Mouse (Mus musculus) stomach, postnatal 0 days (tissue): ENCODE data around the gene Abhd14b. TPM values are rescaled to one million over a fixed set of nuclear protein-coding genes. Genes with fewer than 3 reads are reported as not detected.

Experiments
- ATAC-seq: fragments of 200-750 bp; cut with Nextera tagmentation; 2 replicates; pipeline ENCODE4 v1.8.0; 2017; ENCODE audit not compliant: low FRiP score, low TSS enrichment
- DNase-seq: peaks from one replicate; pipeline ENCODE4 v3.0.0-alpha.2; 2016; ENCODE audit warnings: low spot score
- H3K27ac ChIP-seq: fragments of 300-500 bp; sonication (generic); replicated peaks from 2 replicates; pipeline ENCODE4 v1.5.1; 2014; ENCODE audit warnings: mild to moderate bottlenecking, control low read depth
- H3K27me3 ChIP-seq: fragments of 300-500 bp; sonication (generic); 2 replicates; pipeline ENCODE4 v1.6.1; 2014; ENCODE audit warnings: low read length; ENCODE audit not compliant: control insufficient read depth, insufficient read depth
- H3K36me3 ChIP-seq: fragments of 300-500 bp; sonication (generic); 2 replicates; pipeline ENCODE4 v1.6.1; 2014; ENCODE audit warnings: low read length, mixed read lengths; ENCODE audit not compliant: control insufficient read depth, insufficient read depth
- H3K4me1 ChIP-seq: fragments of 300-500 bp; sonication (generic); replicated peaks from 2 replicates; pipeline ENCODE4 v1.6.1; 2014; ENCODE audit warnings: antibody characterized with exemption; ENCODE audit not compliant: control insufficient read depth, insufficient read depth
- H3K4me2 ChIP-seq: fragments of 300-500 bp; sonication (generic); replicated peaks from 2 replicates; pipeline ENCODE4 v1.6.1; 2014; ENCODE audit warnings: low read depth, mild to moderate bottlenecking, control low read depth, moderate library complexity
- H3K4me3 ChIP-seq: fragments of 300-500 bp; sonication (generic); 2 replicates; pipeline ENCODE4 v1.5.1; 2014; ENCODE audit warnings: low read depth, low read length, control low read depth
- H3K9ac ChIP-seq: fragments of 300-500 bp; sonication (generic); 2 replicates; pipeline ENCODE4 v1.6.1; 2014; ENCODE audit warnings: mild to moderate bottlenecking, low read length, control low read depth, mixed read lengths
- H3K9me3 ChIP-seq: fragments of 300-500 bp; sonication (generic); 2 replicates; pipeline ENCODE4 v1.6.1; 2016; ENCODE audit warnings: low read length; ENCODE audit not compliant: control insufficient read depth
- CTCF ChIP-seq: IDR thresholded peaks from 2 replicates; pipeline ENCODE4 v1.5.1; 2016; ENCODE audit warnings: antibody characterized with exemption, low read depth, mild to moderate bottlenecking, moderate library complexity
- EP300 ChIP-seq: optimal IDR thresholded peaks from 2 replicates; pipeline ENCODE3; 2016; ENCODE audit warnings: antibody characterized with exemption
- WGBS: fragments of 180-500 bp; shearing (Covaris S2); extraction: QIAGEN DNeasy Blood & Tissue Kit; methylation state at CpG from one replicate; pipeline ENCODE4 v1.1.7; 2014; 5-methylcytosine and 5-hydroxymethylcytosine counted together
- polyA plus RNA-seq: library from polyadenylated mRNA; unstranded; fragments of >200 nt; fragmentation: Nextera tagmentation; extraction: Ambion mirVana; gene quantifications from 2 replicates; pipeline ENCODE4 v1.2.1, GENCODE M21; 2015

Gene Abhd14b
- 39.0 and 46.0 TPM in 2 replicates for polyA plus RNA-seq

DNA sequence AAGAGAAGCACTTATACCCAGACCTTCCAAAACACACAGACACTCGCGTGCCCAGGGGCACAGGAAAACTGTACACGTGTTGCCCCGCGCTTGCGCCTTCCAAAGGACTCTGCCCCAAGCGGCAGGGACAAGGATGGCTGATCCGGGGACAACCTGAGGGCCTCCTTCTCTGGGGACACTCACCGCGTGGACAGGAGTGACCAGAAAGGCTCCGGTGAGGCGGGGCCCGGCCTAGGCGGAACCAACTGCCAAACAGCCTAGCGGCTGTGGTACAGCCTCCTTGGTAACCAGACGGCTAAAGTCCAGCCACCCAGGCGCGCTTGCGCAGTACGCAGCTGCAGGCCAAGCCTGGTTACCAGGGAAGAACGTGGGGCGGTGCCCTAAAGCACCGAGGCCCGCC is at the start of gene Abhd14b, which contains the start of gene Abhd14a:
Gene Abhd14b (plus strand): TSS at position 112 of the 400 bp plus-strand sequence.
Gene Abhd14a (minus strand): TSS at position 331 of the 400 bp plus-strand sequence.
- DNase-seq (peak; percentile 98), ATAC-seq (peak; percentile 98)
- WGBS = 0% methylated on average over 24 of the region's 24 CpGs
- peaks cover 17% of the 10 kb centered on the region for H3K4me1 ChIP-seq
- peak within 1 kb of the TSS; percentile 69 for H3K9ac ChIP-seq
- H3K27ac ChIP-seq = peak within 1 kb of the TSS; percentile 78
- H3K4me2 ChIP-seq = peak within 1 kb of the TSS; percentile 81
- no peaks in the 10 kb centered on the region for H3K36me3 ChIP-seq
- H3K27me3 ChIP-seq = no peaks in the 10 kb centered on the region
- no peaks in the 10 kb centered on the region for H3K9me3 ChIP-seq
- peak within 1 kb of the TSS; percentile 55 for H3K4me3 ChIP-seq
- no peak for TF ChIP-seq EP300
- peak; percentile 76 for TF ChIP-seq CTCF

DNA sequence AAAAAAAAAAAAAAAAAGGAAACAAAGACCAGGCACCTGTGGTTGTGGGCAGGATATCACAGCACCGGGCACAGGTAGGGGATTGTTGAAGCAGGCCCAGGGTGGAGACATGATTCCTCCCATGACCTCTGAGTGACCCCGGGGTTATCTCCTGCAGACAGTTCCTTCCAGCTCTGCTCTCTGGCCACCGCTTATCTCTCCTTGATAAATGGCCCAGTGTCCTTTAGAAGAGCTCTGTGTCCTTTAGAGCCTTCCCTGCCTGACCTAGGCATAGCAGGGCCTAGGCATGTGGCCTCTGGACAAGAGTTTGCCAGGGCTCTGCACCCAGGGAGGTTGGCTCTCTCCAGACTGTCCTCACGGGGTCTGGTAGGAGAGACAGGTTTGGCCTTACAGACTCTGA is 49.5 kb upstream of the Abhd14b start:
- H3K4me1 ChIP-seq = no peaks in the 10 kb centered on the region
- TF ChIP-seq EP300 = no peak
- H3K36me3 ChIP-seq = no peaks in the 10 kb centered on the region
- no peak overlapping the region; the same call in 1 of the 2 replicates for H3K9ac ChIP-seq
- WGBS = 52% methylated on average over 4 of the region's 4 CpGs
- DNase-seq (no peak), ATAC-seq (no peak)
- H3K27me3 ChIP-seq = no peaks in the 10 kb centered on the region
- H3K4me2 ChIP-seq = no peak overlapping the region
- H3K4me3 ChIP-seq = no peak overlapping the region
- no peaks in the 10 kb centered on the region for H3K9me3 ChIP-seq
- no peak overlapping the region for H3K27ac ChIP-seq

DNA sequence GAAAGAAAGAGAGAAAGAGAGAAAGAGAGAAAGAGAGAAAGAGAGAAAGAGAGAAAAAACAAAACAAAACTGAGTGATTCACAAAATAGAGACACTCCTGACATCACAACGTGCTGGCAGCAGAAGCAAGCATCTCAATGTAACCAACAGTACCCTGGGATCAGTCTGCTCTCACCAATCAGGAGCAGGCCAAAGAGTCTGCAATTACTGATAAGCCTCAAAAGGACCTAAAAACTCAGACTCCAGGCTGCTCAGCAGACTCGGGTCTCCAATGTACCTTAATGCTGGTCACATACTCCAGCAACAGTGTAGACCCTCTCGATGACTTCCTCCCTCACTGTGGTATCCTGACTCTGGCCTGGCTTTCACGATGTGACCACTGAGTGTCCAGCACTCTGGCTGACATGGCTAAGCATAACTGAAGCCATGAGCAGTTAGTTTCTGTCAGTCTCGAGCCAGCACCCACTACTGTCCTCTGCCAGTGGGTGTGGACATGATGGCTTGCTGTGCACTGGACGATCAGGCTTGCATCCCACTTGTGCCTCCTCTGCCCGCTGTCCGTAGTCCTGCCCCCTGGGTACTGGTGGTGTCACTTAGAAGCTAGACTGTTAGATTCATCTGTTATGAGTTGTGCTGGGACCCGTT is 48.5 kb upstream of the Abhd14b start:
- H3K9ac ChIP-seq = no peak overlapping the region
- H3K27me3 ChIP-seq = no peaks in the 10 kb centered on the region
- 66% methylated on average over 9 of the region's 9 CpGs for WGBS
- no peak for TF ChIP-seq EP300
- no peak for TF ChIP-seq CTCF
- no peak for DNase-seq
- no peaks in the 10 kb centered on the region for H3K4me1 ChIP-seq
- no peak overlapping the region for H3K27ac ChIP-seq
- ATAC-seq = no peak
- H3K9me3 ChIP-seq = no peaks in the 10 kb centered on the region
- no peak overlapping the region for H3K4me2 ChIP-seq
- H3K36me3 ChIP-seq = no peaks in the 10 kb centered on the region
- no peak overlapping the region for H3K4me3 ChIP-seq

DNA sequence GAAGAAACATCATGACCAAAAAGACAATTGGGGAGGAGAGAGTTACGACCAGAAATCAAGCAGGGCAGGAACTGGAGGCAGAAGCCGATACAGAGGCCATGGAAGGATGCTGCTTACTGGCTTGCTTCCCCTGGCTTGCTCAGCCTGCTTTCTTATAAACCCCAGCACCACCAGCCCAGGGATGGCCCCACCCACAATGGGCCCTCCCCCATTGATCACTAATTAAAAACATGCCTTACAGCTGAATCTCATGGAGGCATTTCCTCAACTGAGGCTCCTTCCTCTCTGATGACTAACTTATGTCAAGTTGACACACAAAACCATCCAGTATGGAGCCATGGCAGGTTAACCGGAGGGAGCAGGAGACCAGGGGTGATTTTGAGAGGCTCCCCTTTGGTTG is 47.5 kb upstream of the Abhd14b start:
- Histone ChIP-seq H3K36me3 (no peaks in the 10 kb centered on the region), H3K4me1 (no peaks in the 10 kb centered on the region), H3K9me3 (no peaks in the 10 kb centered on the region), H3K9ac (no peak overlapping the region), H3K4me2 (no peak overlapping the region), H3K4me3 (no peak overlapping the region), H3K27ac (no peak overlapping the region), H3K27me3 (no peaks in the 10 kb centered on the region)
- DNase-seq (no peak), ATAC-seq (no peak)
- 63% methylated on average over 3 of the region's 3 CpGs for WGBS
- TF ChIP-seq EP300 = no peak
- TF ChIP-seq CTCF = no peak

DNA sequence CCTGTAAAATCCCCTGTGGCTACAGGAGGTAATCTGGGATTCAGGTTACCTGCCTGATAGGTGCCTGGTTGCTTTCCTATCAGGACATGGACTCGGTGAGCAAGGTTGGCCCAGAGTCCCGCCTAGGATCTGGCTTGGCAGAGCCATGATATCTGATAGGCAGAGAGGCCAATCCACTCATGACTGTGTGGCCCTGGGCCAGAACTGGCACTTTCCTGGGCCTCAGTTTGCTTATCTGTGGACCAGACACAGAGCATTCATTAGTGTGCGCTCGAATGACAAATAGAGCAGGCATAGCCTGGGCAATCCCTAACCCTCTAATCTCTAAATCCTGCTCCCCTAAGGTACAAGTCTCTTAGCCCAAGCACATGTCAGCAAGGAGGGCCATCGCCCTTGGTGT is 45.1 kb upstream of the Abhd14b start:
- no peaks in the 10 kb centered on the region for H3K27me3 ChIP-seq
- H3K36me3 ChIP-seq = no peaks in the 10 kb centered on the region
- TF ChIP-seq EP300 (no peak), CTCF (no peak)
- no peak overlapping the region for H3K9ac ChIP-seq
- no peaks in the 10 kb centered on the region for H3K9me3 ChIP-seq
- ATAC-seq (no peak), DNase-seq (no peak)
- no peak overlapping the region for H3K4me2 ChIP-seq
- H3K4me3 ChIP-seq = no peak overlapping the region
- no peak overlapping the region for H3K27ac ChIP-seq
- 70% methylated on average over 5 of the region's 5 CpGs for WGBS
- H3K4me1 ChIP-seq = 0 out of 2 replicates have a peak, but pooled peaks cover 3% of the 10 kb centered on the region

DNA sequence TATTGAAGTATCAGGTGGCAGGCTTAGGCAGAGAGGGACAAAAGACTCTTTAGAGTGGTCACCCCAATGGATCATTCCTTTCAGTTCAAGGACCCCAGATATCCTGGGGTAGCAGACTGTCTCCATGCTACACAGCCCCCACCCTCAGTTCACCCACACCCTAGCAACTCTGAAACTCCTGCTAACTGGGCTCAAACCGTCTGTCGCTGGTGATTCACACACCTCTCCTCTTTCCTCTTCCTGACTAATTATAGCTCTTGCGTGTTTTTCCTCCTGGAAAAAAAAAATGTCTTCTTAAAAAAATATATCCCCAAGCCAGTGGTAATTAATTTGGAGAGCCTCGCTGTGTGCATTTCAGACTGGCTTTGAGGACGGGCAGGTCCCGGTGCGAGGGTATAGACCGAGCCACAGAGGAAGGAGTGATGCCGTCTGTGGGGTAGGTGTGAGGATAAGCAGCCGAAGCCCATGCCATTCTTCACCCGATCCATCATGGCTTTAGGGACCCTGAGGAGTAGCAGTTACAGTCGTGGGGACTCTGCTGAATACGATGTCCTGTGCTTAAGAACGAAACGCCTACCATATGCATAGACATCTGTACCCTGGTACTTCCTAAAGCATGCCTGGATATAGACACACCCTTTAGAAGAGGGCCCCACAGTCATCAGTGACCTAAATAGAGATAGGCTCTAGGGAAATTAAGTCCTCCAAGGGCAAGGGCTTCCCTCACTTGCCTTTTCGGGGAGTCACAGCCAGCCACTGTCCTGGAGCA is 44.5 kb upstream of the Abhd14b start:
- H3K9ac ChIP-seq = no peak overlapping the region
- whole genome bisulfite sequencing = 78% methylated on average over 16 of the region's 16 CpGs
- no peaks in the 10 kb centered on the region for H3K36me3 ChIP-seq
- no peaks in the 10 kb centered on the region for H3K9me3 ChIP-seq
- no peak overlapping the region for H3K4me3 ChIP-seq
- H3K4me1 ChIP-seq = 0 out of 2 replicates have a peak, but pooled peaks cover 3% of the 10 kb centered on the region
- no peak overlapping the region for H3K27ac ChIP-seq
- H3K4me2 ChIP-seq = no peak overlapping the region
- TF ChIP-seq CTCF (no peak), EP300 (no peak)
- no peak for DNase-seq
- ATAC-seq = no peak
- H3K27me3 ChIP-seq = no peaks in the 10 kb centered on the region
